Mouse (Mus musculus) frontal cortex, adult 2 months (tissue): ENCODE data around the gene Ost4. TPM values are rescaled to one million over a fixed set of nuclear protein-coding genes. Genes with fewer than 3 reads are reported as not detected.

Experiments
- DNase-seq, 2 experiments: peaks; one replicate each; pipeline ENCODE4 v3.0.0; 2022; ENCODE audit warnings: low spot score in 1 of 2; ENCODE audit errors: extremely low spot score in 1 of 2
- polyA plus RNA-seq: library from polyadenylated mRNA; depleted of rRNA; stranded (reverse); fragments of >200 nt; gene quantifications from 2 replicates; pipeline ENCODE4 v1.2.3, GENCODE M21; 2012; rRNA removed

Ost4 gene
- polyA plus RNA-seq, 1 experiment: 158 TPM

DNA sequence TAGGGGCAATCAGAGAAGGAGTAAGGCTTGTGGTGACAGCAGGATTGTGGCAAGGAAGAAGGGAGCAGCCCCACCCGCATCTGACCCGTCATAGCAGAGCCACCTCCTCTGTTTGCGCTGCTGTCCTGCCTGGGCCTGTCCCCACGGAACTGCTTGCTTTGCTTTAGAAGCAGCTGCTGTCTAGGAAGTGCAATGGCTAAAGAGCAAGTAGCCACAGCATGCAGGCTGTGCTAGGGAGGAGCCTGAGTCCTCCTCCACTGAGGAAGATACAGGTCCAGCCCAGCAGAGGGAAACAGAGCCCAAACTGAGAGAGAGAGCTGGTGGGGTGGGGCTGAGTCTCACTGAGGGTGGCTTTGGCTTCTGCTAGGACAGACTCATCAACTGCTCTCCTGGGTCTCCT lies 43.7 kb downstream of the Ost4 start:
- DNase-seq: no peak

DNA sequence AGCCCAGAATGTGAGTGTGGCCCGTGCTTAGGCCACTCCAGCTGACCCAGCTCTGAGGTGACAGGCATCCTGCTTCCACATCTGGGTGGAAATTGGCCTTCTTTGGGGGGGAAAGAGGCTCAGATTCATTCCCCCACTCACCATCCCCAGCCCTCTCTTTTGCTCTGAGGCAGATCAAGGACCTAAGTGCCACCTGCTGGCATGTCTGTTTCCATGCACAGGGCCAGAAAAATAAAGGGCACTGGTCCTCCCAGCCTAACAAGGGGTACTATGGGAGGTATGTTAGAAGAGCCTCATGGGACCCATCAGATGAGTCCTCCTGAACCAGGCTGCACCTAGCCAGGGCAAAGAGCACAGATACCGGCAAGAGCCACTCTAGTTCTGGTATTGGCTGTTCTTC lies 51.5 kb downstream of the Ost4 start:
- DNase-seq: no peak

Other genes with a start within 250 kb of the Ost4 start
- 3.5 and 4.3 TPM in 2 replicates for gene Cenpa, start 241.0 kb downstream of the Ost4 start, polyA plus RNA-seq
- 39.6 and 40.3 TPM in 2 replicates for gene Dpysl5, start 196.2 kb downstream of the Ost4 start, polyA plus RNA-seq
- 301 and 309 TPM in 2 replicates for gene Mapre3, start 93.1 kb downstream of the Ost4 start, polyA plus RNA-seq
- 76.3 and 82.8 TPM in 2 replicates for gene Tmem214, start 39.8 kb downstream of the Ost4 start, polyA plus RNA-seq
- gene Agbl5, start 19.1 kb downstream of the Ost4 start, polyA plus RNA-seq: 24.2 and 25.4 TPM in 2 replicates
- 4.2 and 4.7 TPM in 2 replicates for gene Emilin1, start 5.6 kb upstream of the Ost4 start, polyA plus RNA-seq
- 28.4 and 30.6 TPM in 2 replicates for gene Khk, start 13.6 kb upstream of the Ost4 start, polyA plus RNA-seq
- gene Cgref1, start 37.8 kb upstream of the Ost4 start, polyA plus RNA-seq: 25.6 and 39.1 TPM in 2 replicates
- gene Preb, start 52.6 kb upstream of the Ost4 start, polyA plus RNA-seq: 192 and 208 TPM in 2 replicates
- gene Tcf23, start 60.9 kb upstream of the Ost4 start, polyA plus RNA-seq: 0.20 and 0.21 TPM in 2 replicates
- 175 TPM in 2 replicates for gene Atraid, start 140.5 kb upstream of the Ost4 start, polyA plus RNA-seq
- gene Slc5a6, start 141.1 kb upstream of the Ost4 start, polyA plus RNA-seq: 33.1 and 35.2 TPM in 2 replicates
- 14.8 and 18.0 TPM in 2 replicates for gene Cad, start 147.0 kb upstream of the Ost4 start, polyA plus RNA-seq
- gene Dnajc5g, start 198.5 kb upstream of the Ost4 start, polyA plus RNA-seq: not detected in 2 replicates
- 140 and 173 TPM in 2 replicates for gene Slc30a3, start 200.4 kb upstream of the Ost4 start, polyA plus RNA-seq
- gene Trim54, start 208.9 kb upstream of the Ost4 start, polyA plus RNA-seq: 0.64 and 2.0 TPM in 2 replicates
- 2.0 and 2.7 TPM in 2 replicates for gene Ucn, start 231.0 kb upstream of the Ost4 start, polyA plus RNA-seq
- gene Mpv17, start 246.5 kb upstream of the Ost4 start, polyA plus RNA-seq: 98.3 and 108 TPM in 2 replicates